Mouse (Mus musculus) heart, postnatal 0 days (tissue): Measurements from ENCODE around the gene Fxr2. TPM values are rescaled to one million over a fixed set of nuclear protein-coding genes. Genes with fewer than 3 reads are reported as not detected.

Experiments used
- ATAC-seq: fragments of 200-750 bp; cut with Nextera tagmentation; 2 replicates; pipeline ENCODE4 v1.8.0; 2017; ENCODE audit warnings: low read depth, moderate number of reproducible peaks, moderate library complexity; ENCODE audit not compliant: insufficient read depth
- DNase-seq: peaks from one replicate; pipeline ENCODE4 v3.0.0-alpha.2; 2016; ENCODE audit warnings: low spot score
- H3K27ac ChIP-seq: fragments of 300-500 bp; sonication (generic); 2 replicates; pipeline ENCODE4 v1.5.1; 2014; ENCODE audit warnings: low read depth, mild to moderate bottlenecking
- H3K27me3 ChIP-seq: fragments of 300-500 bp; sonication (generic); 2 replicates; pipeline ENCODE4 v1.6.1; 2014; ENCODE audit warnings: low read length, mixed read lengths; ENCODE audit not compliant: control insufficient read depth, insufficient read depth
- H3K36me3 ChIP-seq: fragments of 300-500 bp; sonication (generic); replicated peaks from 2 replicates; pipeline ENCODE4 v1.6.1; 2014; ENCODE audit warnings: low read length, mixed read lengths; ENCODE audit not compliant: control insufficient read depth, insufficient read depth
- H3K4me1 ChIP-seq: fragments of 300-500 bp; sonication (generic); 2 replicates; pipeline ENCODE4 v1.6.1; 2014; ENCODE audit warnings: antibody characterized with exemption; ENCODE audit not compliant: control insufficient read depth, insufficient read depth
- H3K4me2 ChIP-seq: fragments of 300-500 bp; sonication (generic); 2 replicates; pipeline ENCODE4 v1.6.1; 2014; ENCODE audit warnings: low read depth, mild to moderate bottlenecking, low read length, moderate library complexity
- H3K4me3 ChIP-seq: fragments of 300-500 bp; sonication (generic); 2 replicates; pipeline ENCODE4 v1.5.1; 2014; ENCODE audit warnings: low read depth, low read length
- H3K9ac ChIP-seq: fragments of 300-500 bp; sonication (generic); replicated peaks from 2 replicates; pipeline ENCODE4 v1.6.1; 2014; ENCODE audit warnings: low read depth, low read length, mixed read lengths
- H3K9me3 ChIP-seq: fragments of 300-500 bp; sonication (generic); replicated peaks from 2 replicates; pipeline ENCODE4 v1.6.1; 2016; ENCODE audit warnings: low read length; ENCODE audit not compliant: control insufficient read depth
- CTCF ChIP-seq: IDR thresholded peaks from 2 replicates; pipeline ENCODE4 v1.5.1; 2016; ENCODE audit warnings: antibody characterized with exemption, control low read depth, low read depth
- EP300 ChIP-seq: IDR thresholded peaks from 2 replicates; pipeline ENCODE4 v1.6.1; 2016; ENCODE audit warnings: antibody characterized with exemption, low read depth
- WGBS: fragments of 180-500 bp; shearing (Covaris S2); extraction: QIAGEN DNeasy Blood & Tissue Kit; methylation state at CpG from one replicate; pipeline ENCODE4 v1.1.7; 2014; 5-methylcytosine and 5-hydroxymethylcytosine counted together
- polyA plus RNA-seq: library from polyadenylated mRNA; unstranded; fragments of >200 nt; fragmentation: Nextera tagmentation; extraction: Ambion mirVana; gene quantifications from 2 replicates; pipeline ENCODE4 v1.2.1, GENCODE M21; 2015
- total RNA-seq: library from RNA; depleted of rRNA; stranded (reverse); fragments of >200 nt; gene quantifications from 2 replicates; pipeline ENCODE4 v1.2.3, GENCODE M21; 2014; ENCODE audit warnings: low replicate concordance

Gene Fxr2
- total and polyA plus RNA-seq, 2 experiments from 2014 or later, result 15.8 to 64.7 TPM

DNA sequence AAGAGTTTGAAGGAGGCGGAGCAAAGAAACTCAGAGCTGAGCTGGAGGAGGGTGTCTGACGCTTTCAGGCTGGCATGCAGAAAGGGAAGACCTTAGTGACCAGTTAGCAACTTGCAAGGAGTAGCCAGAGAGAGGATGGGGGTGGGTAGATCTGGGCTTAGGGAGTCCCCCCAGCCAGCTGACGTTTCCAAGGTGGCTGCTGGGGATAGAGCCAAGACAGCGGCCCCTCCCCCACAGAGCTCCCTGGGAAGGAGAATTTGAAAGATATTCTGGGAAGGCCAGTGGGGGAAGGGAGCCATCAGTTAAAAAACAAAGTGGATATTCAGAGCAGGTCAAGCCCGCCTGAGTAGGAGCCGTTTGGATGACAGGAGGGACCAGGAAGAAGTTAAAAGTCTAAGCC lies 32.7 kb upstream of the Fxr2 start:
- H3K4me3 ChIP-seq, result no peak overlapping the region
- H3K9me3 ChIP-seq, result no peaks in the 10 kb centered on the region
- WGBS, result 12% methylated on average over 6 of the region's 6 CpGs
- peak; percentile 65 for DNase-seq
- TF ChIP-seq CTCF (no peak), EP300 (0 out of 2 replicates have a peak, but pooled peaks have one; percentile 52)
- H3K27me3 ChIP-seq, result no peaks in the 10 kb centered on the region
- H3K4me2 ChIP-seq, result peak overlapping the region; percentile 33
- peak overlapping the region; percentile 73 for H3K27ac ChIP-seq
- peaks cover 51% of the 10 kb centered on the region for H3K4me1 ChIP-seq
- ATAC-seq, result peak; percentile 69
- H3K9ac ChIP-seq, result no peak overlapping the region
- no peaks in the 10 kb centered on the region for H3K36me3 ChIP-seq

DNA sequence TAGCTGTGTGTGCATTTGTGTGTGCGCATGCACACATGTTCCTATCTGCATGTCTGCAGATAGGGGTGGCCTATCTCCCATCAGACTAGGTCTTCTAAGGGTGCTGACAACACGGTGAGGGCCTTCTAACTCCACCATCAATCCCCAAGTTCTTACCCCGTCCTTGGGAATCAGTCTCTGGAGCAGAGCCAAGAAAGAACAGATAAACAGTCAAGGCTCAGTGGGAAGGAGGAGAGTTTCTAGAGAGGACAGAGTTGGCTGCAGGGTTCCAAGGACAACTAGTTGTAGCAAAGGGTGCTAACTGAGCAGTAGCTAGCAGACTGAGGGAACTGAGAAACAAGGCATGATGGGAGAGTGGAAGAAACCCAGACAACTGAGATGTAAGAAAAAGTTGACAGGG lies 31.0 kb upstream of the Fxr2 start:
- H3K9ac ChIP-seq, result no peak overlapping the region
- TF ChIP-seq CTCF (no peak), EP300 (no peak)
- no peak for DNase-seq

DNA sequence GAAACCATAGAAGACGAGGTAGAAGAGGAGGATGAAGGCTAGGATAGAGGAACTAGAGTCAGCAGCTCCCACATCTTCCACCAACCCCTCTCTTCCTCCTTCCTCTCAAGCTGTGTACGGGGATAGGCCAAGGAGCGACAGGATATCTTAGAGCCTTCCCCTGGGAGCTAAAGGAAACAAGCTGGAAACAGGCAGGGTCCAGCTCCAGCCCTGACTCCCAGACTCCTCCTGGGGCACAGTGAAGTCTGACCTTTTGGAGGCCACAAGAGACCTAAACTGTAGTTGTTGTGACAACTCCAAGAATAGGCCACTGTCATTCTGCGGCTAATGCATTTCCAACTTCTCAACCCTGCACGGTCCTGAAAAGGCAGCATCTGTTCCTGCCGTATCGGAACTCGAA lies 29.3 kb upstream of the Fxr2 start:
- Histone ChIP-seq H3K36me3 (no peaks in the 10 kb centered on the region), H3K27ac (peak overlapping the region; percentile 79), H3K4me3 (no peak overlapping the region), H3K9ac (no peak overlapping the region), H3K4me2 (0 out of 2 replicates have a peak overlapping the region, but pooled peaks have one; percentile 97), H3K9me3 (no peaks in the 10 kb centered on the region), H3K27me3 (no peaks in the 10 kb centered on the region), H3K4me1 (peaks cover 60% of the 10 kb centered on the region)
- TF ChIP-seq EP300 (no peak), CTCF (no peak)
- peak; percentile 55 for DNase-seq
- WGBS, result 55% methylated on average over 8 of the region's 8 CpGs
- no peak for ATAC-seq

More for the DNA sequence above, 31.0 kb upstream of the Fxr2 start:
- Histone ChIP-seq H3K27ac (no peak overlapping the region), H3K4me3 (no peak overlapping the region), H3K9me3 (no peaks in the 10 kb centered on the region), H3K36me3 (no peaks in the 10 kb centered on the region), H3K27me3 (no peaks in the 10 kb centered on the region), H3K4me1 (peaks cover 60% of the 10 kb centered on the region), H3K4me2 (no peak overlapping the region)
- WGBS, result 31% methylated on average over 3 of the region's 3 CpGs
- ATAC-seq, result no peak

DNA sequence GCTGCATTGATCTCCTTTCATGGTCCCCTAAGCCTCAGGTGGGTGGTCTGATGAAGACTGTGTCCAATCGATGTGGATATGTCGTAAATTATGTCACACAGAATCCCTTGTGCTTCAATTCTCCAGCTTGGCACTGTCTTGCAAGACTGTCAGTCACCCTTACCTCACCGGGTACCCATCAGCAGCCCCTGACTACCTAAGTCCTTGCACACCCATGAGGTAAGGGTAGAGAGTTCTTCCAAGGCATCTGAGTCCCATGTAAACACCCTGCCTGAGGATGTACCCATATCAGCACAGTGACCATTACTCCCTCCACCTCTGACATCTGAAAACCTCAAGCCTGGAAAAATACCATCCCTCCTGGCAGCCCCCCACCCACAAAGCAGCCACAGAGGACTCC lies 28.4 kb upstream of the Fxr2 start:
- DNase-seq, result no peak
- Histone ChIP-seq H3K9me3 (no peaks in the 10 kb centered on the region), H3K27ac (peak overlapping the region; percentile 79), H3K27me3 (no peaks in the 10 kb centered on the region), H3K4me2 (peak overlapping the region; percentile 97), H3K4me1 (peaks cover 59% of the 10 kb centered on the region), H3K9ac (no peak overlapping the region), H3K4me3 (peak overlapping the region; percentile 66), H3K36me3 (no peaks in the 10 kb centered on the region)
- no peak for ATAC-seq
- WGBS, result 71% methylated on average over 3 of the region's 3 CpGs
- no peak for TF ChIP-seq EP300
- TF ChIP-seq CTCF, result no peak

DNA sequence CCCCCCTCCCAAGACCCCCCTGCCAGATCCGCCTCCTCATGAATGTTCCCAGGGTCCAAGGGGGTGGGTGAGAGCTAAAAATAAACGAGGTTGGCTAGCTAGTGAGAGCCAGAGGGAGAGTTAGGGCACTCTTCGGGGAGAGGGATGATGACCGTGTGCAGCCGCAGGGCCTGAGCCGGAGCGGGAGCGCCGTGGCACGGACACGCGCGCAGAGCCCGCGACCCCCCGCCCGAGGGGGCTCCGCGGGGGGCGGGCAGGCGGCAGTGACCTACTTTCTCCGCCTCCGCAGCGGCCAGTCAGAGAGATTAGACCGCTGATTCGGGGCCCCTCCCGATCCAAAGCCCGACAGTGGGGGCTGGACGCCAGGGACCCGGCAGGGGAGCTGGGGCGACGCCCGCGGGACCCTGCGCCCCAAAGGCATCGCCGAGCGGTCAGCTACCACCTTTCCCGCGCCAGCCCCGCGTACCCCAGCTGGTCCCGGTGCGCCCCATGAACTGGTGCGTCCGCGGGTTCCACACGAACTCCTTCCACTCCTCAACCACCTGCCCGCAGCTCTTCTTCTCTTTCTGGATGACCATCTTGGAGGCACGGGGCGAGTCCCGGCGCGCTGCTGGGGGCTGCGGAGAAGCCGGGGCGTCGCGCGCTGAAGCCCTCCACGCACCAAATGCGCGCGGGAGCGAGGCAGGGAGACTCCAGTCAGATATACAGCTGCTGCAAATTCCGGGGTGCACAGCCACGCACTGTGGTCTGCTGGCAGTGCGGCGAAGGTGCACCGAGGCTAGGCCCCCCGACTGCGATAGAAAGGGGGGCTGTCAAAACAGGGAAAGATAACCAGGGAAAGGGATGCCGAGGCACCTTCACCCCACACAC lies 27.8 kb upstream of the Fxr2 start:
- DNase-seq, result peak; percentile 52
- peak overlapping the region; percentile 70 for H3K9ac ChIP-seq
- H3K4me3 ChIP-seq, result peak overlapping the region; percentile 66
- no peaks in the 10 kb centered on the region for H3K36me3 ChIP-seq
- under 1% methylated on average over 63 of the region's 73 CpGs for WGBS
- no peaks in the 10 kb centered on the region for H3K27me3 ChIP-seq
- H3K9me3 ChIP-seq, result no peaks in the 10 kb centered on the region
- ATAC-seq, result peak; percentile 43
- H3K4me2 ChIP-seq, result peak overlapping the region; percentile 97
- peak overlapping the region; percentile 79 for H3K27ac ChIP-seq
- TF ChIP-seq CTCF, result no peak
- no peak for TF ChIP-seq EP300
- H3K4me1 ChIP-seq, result peaks cover 52% of the 10 kb centered on the region
